Mouse (Mus musculus) kidney, embryonic 15.5 days (tissue): ENCODE results near the gene Abtb1. TPM values are rescaled to one million over a fixed set of nuclear protein-coding genes. Genes with fewer than 3 reads are reported as not detected.

Source experiments
- ATAC-seq: fragments of 200-750 bp; cut with Nextera tagmentation; replicated peaks from 2 replicates; pipeline ENCODE4 v1.8.0; 2017; ENCODE audit warnings: moderate TSS enrichment; ENCODE audit not compliant: low FRiP score
- H3K27ac ChIP-seq: fragments of 300-500 bp; sonication (generic); 2 replicates; pipeline ENCODE4 v1.5.1; 2015; ENCODE audit warnings: mild to moderate bottlenecking, inconsistent platforms
- H3K27me3 ChIP-seq: fragments of 300-500 bp; sonication (generic); 2 replicates; pipeline ENCODE4 v1.6.1; 2015; ENCODE audit warnings: inconsistent platforms
- H3K36me3 ChIP-seq: fragments of 300-500 bp; sonication (generic); 2 replicates; pipeline ENCODE4 v1.6.1; 2015; ENCODE audit warnings: inconsistent platforms
- H3K4me1 ChIP-seq: fragments of 300-500 bp; sonication (generic); 2 replicates; pipeline ENCODE4 v1.6.1; 2015; ENCODE audit warnings: inconsistent platforms
- H3K4me2 ChIP-seq: fragments of 300-500 bp; sonication (generic); 2 replicates; pipeline ENCODE4 v1.6.1; 2015; ENCODE audit warnings: moderate library complexity, mild to moderate bottlenecking, inconsistent platforms
- H3K4me3 ChIP-seq: fragments of 300-500 bp; sonication (generic); replicated peaks from 2 replicates; pipeline ENCODE4 v1.5.1; 2015; ENCODE audit warnings: mild to moderate bottlenecking, inconsistent platforms
- H3K9ac ChIP-seq: fragments of 300-500 bp; sonication (generic); 2 replicates; pipeline ENCODE4 v1.6.1; 2015; ENCODE audit warnings: mild to moderate bottlenecking, inconsistent platforms
- H3K9me3 ChIP-seq: fragments of 300-500 bp; sonication (generic); replicated peaks from 2 replicates; pipeline ENCODE4 v1.6.1; 2016; ENCODE audit warnings: inconsistent platforms
- WGBS: fragments of 180-500 bp; shearing (Covaris S2); methylation state at CpG from one replicate; pipeline ENCODE4 v1.1.7; 2015; ENCODE audit warnings: mixed read lengths; 5-methylcytosine and 5-hydroxymethylcytosine counted together
- polyA plus RNA-seq: library from polyadenylated mRNA; unstranded; fragments of >200 nt; fragmentation: Nextera tagmentation; extraction: Ambion mirVana; gene quantifications from 2 replicates; pipeline ENCODE4 v1.2.1, GENCODE M21; 2015

The Abtb1 gene
- polyA plus RNA-seq, 1 experiment from 2014 or later, result 32.4 TPM

- Histone ChIP-seq H3K27ac (no peak overlapping the region), H3K4me2 (no peak overlapping the region), H3K9me3 (no peaks in the 10 kb centered on the region), H3K4me1 (peaks cover 22% of the 10 kb centered on the region), H3K36me3 (peaks cover 43% of the 10 kb centered on the region), H3K9ac (no peak overlapping the region), H3K4me3 (no peak overlapping the region), H3K27me3 (no peaks in the 10 kb centered on the region)
- 94% methylated on average over 10 of the region's 10 CpGs for WGBS
- ATAC-seq, result no peak
These were observed 3.2 kb downstream of the Abtb1 start for GRCm38 (mm10) chr6:88838613-88839012.

DNA sequence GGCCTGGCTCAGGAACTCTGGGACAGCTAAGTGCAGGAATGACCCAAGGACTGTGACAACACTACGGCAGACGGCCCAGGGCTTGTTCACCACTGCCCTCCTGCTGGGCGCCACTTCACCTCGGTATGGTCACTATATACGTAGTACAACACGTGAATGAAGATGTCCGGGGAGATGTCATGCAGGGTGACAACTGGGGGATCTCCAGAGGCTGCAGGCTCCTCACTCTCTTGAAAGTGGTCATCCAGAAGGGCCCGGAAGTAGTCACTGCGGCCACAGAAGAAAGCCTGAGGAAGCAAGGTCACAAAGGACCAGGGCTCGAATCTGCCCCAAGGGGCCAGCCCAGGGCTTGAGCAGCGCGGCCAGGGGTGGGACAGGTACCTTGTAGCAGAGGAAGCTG, 3.8 kb downstream of the Abtb1 start:
- Histone ChIP-seq H3K9ac (no peak overlapping the region), H3K36me3 (peaks cover 43% of the 10 kb centered on the region), H3K4me2 (no peak overlapping the region), H3K27me3 (no peaks in the 10 kb centered on the region), H3K4me3 (no peak overlapping the region), H3K4me1 (peaks cover 20% of the 10 kb centered on the region), H3K27ac (no peak overlapping the region), H3K9me3 (no peaks in the 10 kb centered on the region)
- 90% methylated on average over 12 of the region's 12 CpGs for WGBS
- no peak for ATAC-seq

- H3K4me1 ChIP-seq, result peaks cover 16% of the 10 kb centered on the region
- H3K9ac ChIP-seq, result no peak overlapping the region
- 84% methylated on average over 28 of the region's 28 CpGs for WGBS
- no peak overlapping the region for H3K4me3 ChIP-seq
- no peak overlapping the region for H3K4me2 ChIP-seq
- no peaks in the 10 kb centered on the region for H3K27me3 ChIP-seq
- H3K36me3 ChIP-seq, result peaks cover 43% of the 10 kb centered on the region
- ATAC-seq, result no peak
- no peak overlapping the region for H3K27ac ChIP-seq
- no peaks in the 10 kb centered on the region for H3K9me3 ChIP-seq
These were observed 5.5 kb downstream of the Abtb1 start for GRCm38 (mm10) chr6:88836178-88836819.

- ATAC-seq, result no peak
- no peak overlapping the region for H3K27ac ChIP-seq
- 71% methylated on average over 5 of the region's 5 CpGs for WGBS
- no peak overlapping the region for H3K4me2 ChIP-seq
- H3K4me1 ChIP-seq, result peaks cover 6% of the 10 kb centered on the region
- no peak overlapping the region for H3K9ac ChIP-seq
- peaks cover 43% of the 10 kb centered on the region for H3K36me3 ChIP-seq
- H3K4me3 ChIP-seq, result no peak overlapping the region
- H3K27me3 ChIP-seq, result no peaks in the 10 kb centered on the region
- H3K9me3 ChIP-seq, result no peaks in the 10 kb centered on the region
These were observed 6.7 kb downstream of the Abtb1 start for GRCm38 (mm10) chr6:88835047-88835446.

DNA sequence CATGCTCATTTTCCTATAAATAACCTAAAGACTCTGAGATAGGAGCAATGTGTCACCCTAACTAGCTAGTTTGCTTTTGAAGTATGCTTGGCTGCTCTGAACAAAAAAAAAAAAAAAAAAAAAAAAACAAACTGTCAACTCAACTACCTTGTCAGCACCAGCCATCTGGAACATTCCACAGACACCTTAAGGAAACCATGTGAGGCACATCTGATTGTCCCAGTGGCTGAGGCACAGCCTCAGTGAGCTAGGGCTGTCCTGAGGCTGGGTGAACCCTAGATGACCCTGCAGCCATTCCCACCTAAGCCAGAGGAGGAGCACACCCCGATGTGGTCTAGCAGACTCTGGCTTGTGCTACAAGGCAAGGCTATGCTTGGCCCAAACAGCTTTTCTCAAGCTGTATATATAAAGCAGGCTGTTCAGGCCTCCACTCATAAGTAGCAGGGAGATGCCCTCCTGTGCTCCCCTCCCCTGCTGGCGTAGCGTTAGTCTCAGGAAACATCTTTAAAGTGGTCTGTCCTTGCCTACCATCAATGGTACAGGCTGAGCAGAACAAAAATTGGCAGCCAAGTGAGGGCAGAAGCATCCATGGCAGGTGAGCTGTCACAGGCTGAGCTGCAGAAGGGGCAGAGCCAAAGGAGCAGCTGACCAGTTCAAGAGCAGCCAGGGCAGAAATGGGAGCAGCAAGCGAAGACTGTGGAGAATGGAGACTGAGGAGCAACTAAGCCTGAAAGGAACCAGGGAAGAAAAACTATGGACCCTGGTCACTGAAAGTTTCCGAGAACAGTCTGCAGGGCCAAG, 8.2 kb downstream of the Abtb1 start:
- no peaks in the 10 kb centered on the region for H3K9me3 ChIP-seq
- peaks cover 32% of the 10 kb centered on the region for H3K36me3 ChIP-seq
- no peak overlapping the region for H3K4me3 ChIP-seq
- peak; percentile 38 for ATAC-seq
- 77% methylated on average over 5 of the region's 5 CpGs for WGBS
- no peak overlapping the region for H3K9ac ChIP-seq
- peaks cover 9% of the 10 kb centered on the region for H3K4me1 ChIP-seq
- no peaks in the 10 kb centered on the region for H3K27me3 ChIP-seq
- peak overlapping the region; percentile 65 for H3K27ac ChIP-seq
- no peak overlapping the region for H3K4me2 ChIP-seq

DNA sequence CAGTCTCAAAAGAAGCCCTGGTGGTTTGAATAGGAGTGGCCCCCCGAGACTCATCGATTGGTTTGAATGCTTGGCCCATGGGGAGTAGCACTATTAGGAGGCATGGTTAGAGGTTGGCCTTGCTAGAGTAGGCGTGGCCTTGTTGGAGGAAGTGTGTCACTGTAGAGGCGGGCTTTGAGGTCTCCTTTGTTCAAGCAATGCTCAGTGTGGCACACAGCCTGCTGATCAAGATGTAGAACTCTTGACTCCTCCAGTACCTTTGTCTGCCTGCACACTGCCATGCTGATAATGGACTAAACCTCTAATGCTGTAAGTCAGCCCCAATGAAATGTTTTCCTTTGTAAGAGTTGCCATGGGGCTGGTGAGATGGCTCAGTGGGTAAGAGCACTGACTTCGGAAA, 9.1 kb downstream of the Abtb1 start:
- H3K4me3 ChIP-seq, result no peak overlapping the region
- H3K4me2 ChIP-seq, result no peak overlapping the region
- no peaks in the 10 kb centered on the region for H3K27me3 ChIP-seq
- H3K4me1 ChIP-seq, result peaks cover 18% of the 10 kb centered on the region
- ATAC-seq, result no peak
- H3K9ac ChIP-seq, result no peak overlapping the region
- peaks cover 24% of the 10 kb centered on the region for H3K36me3 ChIP-seq
- no peak overlapping the region for H3K27ac ChIP-seq
- 82% methylated on average over 5 of the region's 5 CpGs for WGBS
- no peaks in the 10 kb centered on the region for H3K9me3 ChIP-seq

GRCm38 (mm10) chr6:88831456-88831855, 10.3 kb downstream of the Abtb1 start:
- WGBS, result 25% methylated on average over 8 of the region's 8 CpGs
- no peaks in the 10 kb centered on the region for H3K27me3 ChIP-seq
- peaks cover 12% of the 10 kb centered on the region for H3K36me3 ChIP-seq
- no peak overlapping the region for H3K9ac ChIP-seq
- no peaks in the 10 kb centered on the region for H3K9me3 ChIP-seq
- H3K27ac ChIP-seq, result no peak overlapping the region
- no peak overlapping the region for H3K4me2 ChIP-seq
- no peak overlapping the region for H3K4me3 ChIP-seq
- ATAC-seq, result 0 out of 2 replicates have a peak, but pooled peaks have one; percentile 3
- H3K4me1 ChIP-seq, result peaks cover 30% of the 10 kb centered on the region

DNA sequence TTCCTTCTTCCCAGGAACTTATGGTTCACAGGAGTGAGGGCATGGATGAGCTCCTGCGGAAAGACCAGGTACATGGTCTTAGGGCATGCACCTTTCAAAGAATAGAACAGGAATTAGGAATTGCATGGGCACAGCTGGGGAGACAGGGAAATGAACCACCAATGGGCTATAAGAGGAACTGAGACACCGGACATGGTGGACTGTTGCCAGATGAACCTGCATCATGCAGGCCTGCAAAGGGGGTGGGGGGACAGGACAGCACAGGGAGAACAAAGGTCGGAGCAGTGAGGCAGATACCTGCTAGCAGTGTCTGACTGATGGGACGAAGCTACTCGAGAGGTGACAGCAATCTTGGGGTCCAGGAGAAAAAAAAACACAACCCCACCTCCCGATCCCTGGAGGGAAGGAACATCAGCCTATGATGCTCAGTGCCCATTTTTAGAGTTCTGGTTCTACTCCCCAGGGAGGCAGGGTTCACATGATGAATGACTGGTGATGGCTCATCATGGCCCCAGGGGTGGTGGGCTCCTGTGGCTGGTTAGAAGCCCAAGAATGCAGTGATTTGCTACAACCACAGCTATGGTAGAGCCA, 11.6 kb downstream of the Abtb1 start:
- Histone ChIP-seq H3K9me3 (no peaks in the 10 kb centered on the region), H3K27me3 (no peaks in the 10 kb centered on the region), H3K27ac (no peak overlapping the region), H3K4me1 (peaks cover 39% of the 10 kb centered on the region), H3K36me3 (no peaks in the 10 kb centered on the region), H3K4me3 (no peak overlapping the region), H3K9ac (no peak overlapping the region), H3K4me2 (no peak overlapping the region)
- WGBS, result 88% methylated on average over 6 of the region's 6 CpGs
- no peak for ATAC-seq

DNA sequence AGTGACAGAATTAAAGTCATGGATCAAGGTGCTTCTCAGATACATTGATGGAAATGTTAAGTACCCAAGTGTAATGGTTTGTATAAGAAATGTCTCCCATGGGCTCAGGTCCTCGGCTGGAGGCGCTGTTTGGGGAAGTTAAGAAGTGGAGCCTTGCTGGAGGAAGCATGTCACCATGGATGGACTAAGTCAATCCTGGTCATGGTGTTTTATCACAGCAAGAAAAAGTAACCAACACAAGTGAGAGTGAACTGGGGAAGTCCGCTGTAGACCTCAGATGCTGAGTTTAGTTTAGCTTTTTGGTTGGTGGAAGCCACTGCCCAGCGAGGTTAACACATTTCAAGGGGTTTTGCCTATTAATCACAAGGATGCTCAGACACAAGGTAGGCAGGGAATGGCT, 12.2 kb downstream of the Abtb1 start:
- H3K4me3 ChIP-seq, result no peak overlapping the region
- H3K4me2 ChIP-seq, result no peak overlapping the region
- no peaks in the 10 kb centered on the region for H3K9me3 ChIP-seq
- no peak overlapping the region for H3K9ac ChIP-seq
- H3K36me3 ChIP-seq, result no peaks in the 10 kb centered on the region
- H3K27ac ChIP-seq, result no peak overlapping the region
- H3K4me1 ChIP-seq, result peaks cover 39% of the 10 kb centered on the region
- ATAC-seq, result no peak
- no peaks in the 10 kb centered on the region for H3K27me3 ChIP-seq
- 85% methylated on average over 4 of the region's 4 CpGs for WGBS

GRCm38 (mm10) chr6:88828206-88829009, 13.4 kb downstream of the Abtb1 start:
- no peak overlapping the region for H3K4me2 ChIP-seq
- H3K36me3 ChIP-seq, result no peaks in the 10 kb centered on the region
- H3K9me3 ChIP-seq, result no peaks in the 10 kb centered on the region
- H3K4me3 ChIP-seq, result no peak overlapping the region
- H3K9ac ChIP-seq, result no peak overlapping the region
- no peak overlapping the region for H3K27ac ChIP-seq
- H3K4me1 ChIP-seq, result peaks cover 35% of the 10 kb centered on the region
- ATAC-seq, result no peak
- no peaks in the 10 kb centered on the region for H3K27me3 ChIP-seq
- 64% methylated on average over 15 of the region's 15 CpGs for WGBS

DNA sequence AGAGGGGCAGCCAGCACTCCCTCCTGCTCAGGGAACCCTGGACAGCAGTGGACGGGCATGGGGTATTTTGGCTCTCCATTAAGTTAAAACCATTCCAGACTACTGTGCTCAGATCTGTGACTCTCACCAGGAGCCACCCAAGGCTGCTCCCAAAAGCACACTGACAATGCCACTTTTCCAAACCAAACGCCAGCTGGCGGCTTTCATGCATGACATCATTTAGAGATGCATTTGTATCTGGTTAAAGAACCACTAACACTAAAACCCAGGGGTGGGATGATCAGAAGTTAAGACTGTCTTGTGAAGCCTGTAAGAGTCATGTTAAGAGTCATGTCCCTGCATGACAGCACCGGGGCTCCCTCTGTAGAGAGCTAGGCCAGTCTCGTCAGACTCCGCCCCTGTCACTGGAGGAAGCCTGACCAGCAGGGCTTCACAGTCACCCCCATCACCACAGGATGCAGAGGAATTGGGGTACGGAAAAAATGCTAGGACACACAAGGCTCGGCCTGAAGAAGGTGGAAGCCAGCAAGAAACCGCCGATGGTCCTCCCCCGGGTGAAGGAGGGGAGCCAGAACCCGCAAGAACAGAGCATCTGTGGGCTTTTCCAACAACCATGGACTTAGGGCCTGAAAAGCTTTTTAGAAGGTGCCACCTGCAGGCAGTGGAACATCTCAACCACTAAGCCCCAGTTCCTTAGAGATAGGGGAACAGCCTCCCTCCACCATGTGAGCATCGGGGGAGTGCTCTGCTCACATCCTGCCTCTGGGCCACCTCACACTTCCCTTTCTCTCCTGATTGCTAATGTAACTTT, 14.2 kb downstream of the Abtb1 start:
- no peak for ATAC-seq
- 53% methylated on average over 13 of the region's 13 CpGs for WGBS
- Histone ChIP-seq H3K27ac (no peak overlapping the region), H3K4me2 (no peak overlapping the region), H3K4me1 (peaks cover 33% of the 10 kb centered on the region), H3K9me3 (no peaks in the 10 kb centered on the region), H3K9ac (no peak overlapping the region), H3K36me3 (no peaks in the 10 kb centered on the region), H3K27me3 (no peaks in the 10 kb centered on the region), H3K4me3 (no peak overlapping the region)
